Mouse (Mus musculus) ES-E14 (cell line): ENCODE measurements around the gene Hsf4. TPM values are rescaled to one million over a fixed set of nuclear protein-coding genes. Genes with fewer than 3 reads are reported as not detected.
A peak's percentile ranks its signal among the peaks of the same experiment; 100 is the strongest.

Experiments used
- DNase-seq: peaks from one replicate; pipeline ENCODE4 v3.0.0-alpha.2; 2013; ENCODE audit warnings: low read depth, low spot score
- H3K27ac ChIP-seq: 2 replicates; pipeline ENCODE4 v1.5.1; 2012; ENCODE audit warnings: low read depth, mild to moderate bottlenecking, low read length, moderate library complexity, mixed read lengths; ENCODE audit not compliant: poor library complexity, insufficient read depth, severe bottlenecking
- H3K36me3 ChIP-seq: 2 replicates; pipeline ENCODE4 v1.6.1; 2012; ENCODE audit warnings: mild to moderate bottlenecking, low read length, moderate library complexity, mixed read lengths; ENCODE audit not compliant: control insufficient read depth, poor library complexity, insufficient read depth, severe bottlenecking
- H3K4me1 ChIP-seq, 2 experiments: fragments of 150-350 bp in 1 of 2; sonication (generic) in 1 of 2; 2 replicates each; pipeline ENCODE4 v1.6.1; 2012; ENCODE audit warnings: low read length in 2 of 2, mild to moderate bottlenecking in 1 of 2, mixed read lengths in 1 of 2; ENCODE audit not compliant: control insufficient read depth in 2 of 2, insufficient read depth in 2 of 2, poor library complexity in 1 of 2
- H3K4me3 ChIP-seq, 2 experiments: fragments of 150-350 bp in 1 of 2; sonication (generic) in 1 of 2; 2 replicates each; pipeline ENCODE4 v1.5.1; 2012; ENCODE audit warnings: low read length in 2 of 2, low read depth in 1 of 2, mild to moderate bottlenecking in 1 of 2, mixed read lengths in 1 of 2; ENCODE audit not compliant: insufficient read depth in 1 of 2, poor library complexity in 1 of 2, severe bottlenecking in 1 of 2
- H3K9ac ChIP-seq: 2 replicates; pipeline ENCODE4 v1.6.1; 2012; ENCODE audit warnings: low read depth, mild to moderate bottlenecking, low read length, mixed read lengths; ENCODE audit not compliant: poor library complexity, insufficient read depth, severe bottlenecking
- H3K9me3 ChIP-seq: fragments of 150-350 bp; sonication (generic); 2 replicates; pipeline ENCODE4 v1.6.1; 2012; ENCODE audit warnings: low read depth, mild to moderate bottlenecking, low read length; ENCODE audit not compliant: control insufficient read depth, insufficient read depth
- CHD2 ChIP-seq: IDR thresholded peaks from 2 replicates; pipeline ENCODE4 v1.6.1; 2014; ENCODE audit warnings: mild to moderate bottlenecking, low read depth, low read length, inconsistent platforms
- HCFC1 ChIP-seq: IDR thresholded peaks from 2 replicates; pipeline ENCODE4 v1.6.1; 2012; ENCODE audit warnings: low read length, inconsistent platforms, borderline replicate concordance; ENCODE audit not compliant: insufficient read depth
- MAFK ChIP-seq: IDR thresholded peaks from 2 replicates; pipeline ENCODE4 v1.6.1; 2014; ENCODE audit warnings: mild to moderate bottlenecking, low read depth, low read length, inconsistent platforms; ENCODE audit not compliant: insufficient read depth
- ZC3H11A ChIP-seq: IDR thresholded peaks from 2 replicates; pipeline ENCODE4 v1.6.1; 2012; ENCODE audit warnings: low read depth, mild to moderate bottlenecking, inconsistent platforms, low read length, borderline replicate concordance
- ZNF384 ChIP-seq: IDR thresholded peaks from 2 replicates; pipeline ENCODE4 v1.6.1; 2012; ENCODE audit warnings: low read depth, low read length, inconsistent platforms
- in situ Hi-C, 2 experiments: fragments of 600-800 bp; cut with MboI; formaldehyde crosslinking; loops; one replicate each; pipeline ENCODE4 v1.15.1; 2025; ENCODE audit warnings: low sequenced_read_pairs in 2 of 2, inconsistent platforms in 1 of 2; ENCODE audit not compliant: unreplicated experiment in 2 of 2
- total RNA-seq: library from RNA; depleted of rRNA; stranded (reverse); fragments of 300-350 nt; gene quantifications from 2 replicates; pipeline ENCODE4 v1.2.3, GENCODE M21; 2012

Gene Hsf4
- total RNA-seq, 1 experiment: 0.45 TPM

DNA sequence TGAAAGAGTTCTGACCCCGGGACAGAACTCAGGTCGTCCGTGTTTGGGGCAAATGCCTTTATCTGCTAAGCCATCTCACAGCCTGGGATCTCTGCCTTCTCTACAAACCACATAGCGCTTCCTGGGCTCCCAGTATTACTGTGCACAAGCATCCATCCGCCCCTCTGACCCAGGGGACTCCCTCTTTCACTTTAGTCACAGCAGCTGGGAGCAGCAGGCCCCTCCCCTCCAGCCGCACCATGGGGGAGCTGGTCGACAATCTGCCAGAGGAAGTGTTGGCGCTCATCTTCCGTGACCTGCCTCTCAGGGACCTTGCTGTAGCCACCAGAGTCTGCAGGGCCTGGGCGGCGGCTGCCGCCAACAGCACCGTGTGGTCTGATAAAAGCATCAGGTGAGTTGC lies 2.8 kb upstream of the Hsf4 start:
- Histone ChIP-seq H3K4me3 (no peak overlapping the region), H3K4me1 (peaks cover 0 to 15% of the 10 kb centered on the region in 2 experiments; a peak in 2 of 4 replicates), H3K9me3 (no peaks in the 10 kb centered on the region), H3K9ac (no peak overlapping the region), H3K36me3 (no peaks in the 10 kb centered on the region), H3K27ac (no peak overlapping the region)
- in situ Hi-C loops: loop anchor here in 1 of 2 experiments (25.0 kb wide), 1 partner anchor 629 kb away; the partner anchor contains the start of genes Ciao2b and Rrad
- no peak for DNase-seq
- TF ChIP-seq ZNF384 (no peak), MAFK (no peak), CHD2 (no peak), ZC3H11A (no peak), HCFC1 (no peak)

DNA sequence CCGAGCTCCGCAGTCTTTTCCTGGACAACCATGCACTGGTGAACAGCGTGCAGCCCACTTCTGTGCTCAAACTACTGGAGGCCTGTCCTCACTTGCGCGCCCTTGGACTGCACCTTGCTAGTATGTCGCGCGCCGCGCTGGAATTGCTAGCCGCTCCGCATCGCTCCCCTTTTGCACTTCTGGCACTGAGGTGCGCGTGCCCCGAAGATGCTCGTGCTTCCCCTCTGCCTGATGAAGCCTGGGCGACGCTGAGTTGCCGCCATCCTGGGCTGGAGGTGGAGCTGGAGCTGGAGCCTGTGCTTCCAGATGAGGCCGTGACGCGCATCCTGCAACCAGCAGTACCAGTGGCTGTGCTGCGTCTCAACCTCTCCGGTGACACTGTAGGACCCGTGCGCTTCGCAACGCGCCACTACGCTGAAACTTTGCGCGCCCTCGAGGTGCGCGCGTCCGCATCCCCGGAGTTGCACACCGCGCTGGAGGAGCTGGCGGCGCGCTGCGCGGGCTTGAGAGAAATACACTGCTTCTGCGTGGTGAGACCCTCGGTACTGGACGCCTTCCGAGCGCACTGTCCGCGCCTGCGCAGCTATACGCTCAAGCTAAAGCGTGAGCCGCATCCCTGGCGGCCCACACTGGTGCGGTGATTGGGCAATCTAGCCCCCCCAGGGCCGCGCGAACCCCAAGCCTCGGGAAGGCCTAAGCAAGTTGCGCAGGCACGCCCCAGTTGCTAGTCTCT lies 1.1 kb upstream of the Hsf4 start:
- Histone ChIP-seq H3K9me3 (no peaks in the 10 kb centered on the region), H3K4me1 (peaks cover 0 to 15% of the 10 kb centered on the region in 2 experiments; a peak in 2 of 4 replicates), H3K9ac (peak overlapping the region; percentile 27; the same call in 1 of the 2 replicates), H3K4me3 (peak overlapping the region; percentile 50 to 58), H3K36me3 (no peaks in the 10 kb centered on the region), H3K27ac (no peak overlapping the region)
- no peak for TF ChIP-seq MAFK
- TF ChIP-seq HCFC1: no peak
- TF ChIP-seq ZNF384: no peak
- TF ChIP-seq ZC3H11A: no peak
- TF ChIP-seq CHD2: no peak
- DNase-seq: no peak
- in situ Hi-C loops: loop anchor here in 1 of 2 experiments (25.0 kb wide), 1 partner anchor 631 kb away; the partner anchor contains the start of genes Ciao2b and Rrad

DNA sequence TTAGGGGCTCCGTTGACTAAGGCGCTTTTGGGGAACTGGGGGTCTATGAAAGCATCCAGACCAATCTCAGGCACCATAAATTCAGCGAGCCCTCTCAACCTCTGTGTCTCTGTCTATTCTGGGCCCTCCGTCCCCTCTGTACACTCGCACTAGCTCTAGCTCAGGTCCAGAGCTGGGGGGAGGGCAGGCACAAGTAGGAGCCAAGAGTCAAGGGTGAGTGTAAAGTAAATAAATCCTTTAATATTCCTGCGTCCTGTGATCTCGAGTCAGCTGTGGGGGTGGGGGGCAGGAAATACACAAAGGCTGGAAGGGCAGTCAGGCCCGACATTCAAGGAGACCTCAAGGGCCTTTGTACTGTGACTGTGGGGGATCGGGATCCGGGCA lies 534 bp upstream of the Hsf4 start:
- in situ Hi-C loops: loop anchor here in 1 of 2 experiments (25.0 kb wide), 1 partner anchor 632 kb away; the partner anchor contains the start of genes Ciao2b and Rrad

DNA sequence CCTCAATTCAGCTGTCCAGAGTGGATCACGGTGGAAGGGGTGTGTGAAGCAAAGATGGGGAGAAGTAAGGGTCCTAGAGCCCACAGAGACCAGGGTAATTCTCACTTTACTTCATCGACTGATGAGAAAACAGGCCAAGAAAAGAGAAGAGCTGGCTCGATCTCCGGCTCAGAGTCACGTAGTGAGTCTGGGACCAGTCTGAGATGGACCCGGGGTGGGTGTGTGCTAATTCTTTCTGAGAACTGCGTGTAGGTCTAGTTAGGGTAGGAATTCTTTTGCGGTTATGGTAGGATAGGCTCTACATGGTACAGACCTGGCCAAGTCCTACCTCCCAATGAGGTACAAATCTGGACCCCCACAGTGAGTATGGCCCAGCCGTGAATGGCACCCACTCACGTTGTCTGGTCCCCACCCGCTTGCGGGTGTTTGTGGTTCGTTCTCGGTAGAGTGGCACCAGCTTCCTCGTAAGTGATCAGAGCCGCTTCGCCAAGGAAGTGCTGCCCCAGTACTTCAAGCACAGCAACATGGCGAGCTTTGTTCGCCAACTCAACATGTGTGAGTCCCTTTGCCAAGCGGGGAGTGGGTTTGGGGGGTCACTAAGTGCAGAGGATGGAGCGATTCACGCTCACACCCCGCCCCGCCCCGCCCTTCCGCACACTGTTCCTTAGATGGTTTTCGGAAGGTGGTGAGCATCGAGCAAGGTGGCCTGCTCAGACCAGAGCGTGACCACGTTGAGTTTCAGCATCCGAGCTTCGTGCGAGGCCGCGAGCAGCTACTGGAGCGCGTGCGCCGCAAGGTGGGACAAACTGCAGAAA lies 707 bp downstream of the Hsf4 start:
- H3K9ac ChIP-seq: 0 out of 2 replicates have a peak overlapping the region, but pooled peaks have one; percentile 16
- H3K9me3 ChIP-seq: no peaks in the 10 kb centered on the region
- TF ChIP-seq MAFK: no peak
- H3K4me1 ChIP-seq: peaks cover 0 to 17% of the 10 kb centered on the region in 2 experiments; a peak in 1 of 4 replicates
- no peak for DNase-seq
- in situ Hi-C loops: loop anchor here in 1 of 2 experiments (25.0 kb wide), 1 partner anchor 633 kb away; the partner anchor contains the start of genes Ciao2b and Rrad
- H3K27ac ChIP-seq: no peak overlapping the region
- no peaks in the 10 kb centered on the region for H3K36me3 ChIP-seq
- H3K4me3 ChIP-seq: peak overlapping the region; percentile 50 to 58; a peak in 3 of 4 replicates

More for the DNA sequence above, 534 bp upstream of the Hsf4 start:
- DNase-seq: no peak
- Histone ChIP-seq H3K9ac (peak overlapping the region; percentile 27; the same call in 1 of the 2 replicates), H3K4me3 (peak overlapping the region; percentile 50 to 58), H3K27ac (no peak overlapping the region), H3K4me1 (peaks cover 0 to 15% of the 10 kb centered on the region in 2 experiments; a peak in 2 of 4 replicates), H3K9me3 (no peaks in the 10 kb centered on the region), H3K36me3 (no peaks in the 10 kb centered on the region)
- TF ChIP-seq HCFC1: no peak
- TF ChIP-seq MAFK: no peak
- no peak for TF ChIP-seq CHD2
- no peak for TF ChIP-seq ZNF384
- TF ChIP-seq ZC3H11A: no peak
